Mouse (Mus musculus): ENCODE measurements at regions not wholly inside any gene's neighbourhood (a gene's known extent, or its start where the extent isn't known, plus 50 kb on each side); places are given as distances from the start of the nearest gene placed in this dataset.

GRCm38 (mm10) chr13:74864000-74864399, 55.4 kb upstream of the Cast start:
- TF ChIP-seq ZC3H11A (IDR thresholded peaks at IDR 0.05; ENCODE audit: low read depth, low read length) (no peak), MYC (IDR thresholded peaks at IDR 0.05; ENCODE audit: low read depth, low read length) (no peak), GATA1 (IDR thresholded peaks at IDR 0.05; ENCODE audit: low read depth, low read length) (no peak), ZMIZ1 (IDR thresholded peaks at IDR 0.05; ENCODE audit: low read depth, low read length) (no peak), MAX (IDR thresholded peaks at IDR 0.05; ENCODE audit: low read length) (no peak), MAZ (IDR thresholded peaks at IDR 0.05; ENCODE audit: low read depth, low read length) (no peak), RCOR1 (IDR thresholded peaks at IDR 0.05; ENCODE audit: low read depth, low read length) (no peak), NRF1 (IDR thresholded peaks at IDR 0.05; ENCODE audit: insufficient read depth, low read depth, low read length, poor library complexity, severe bottlenecking) (no peak), RAD21 (IDR thresholded peaks at IDR 0.05; ENCODE audit: low read depth, low read length) (no peak), ELF1 (IDR thresholded peaks at IDR 0.05; ENCODE audit: low read depth, low read length) (no peak), KAT2A (conservative IDR thresholded peaks at IDR 0.05; ENCODE audit: low read depth, low read length) (no peak), JUND (IDR thresholded peaks at IDR 0.05; ENCODE audit: low read depth, low read length) (no peak), TAL1 (IDR thresholded peaks at IDR 0.05; ENCODE audit: low read length) (no peak), TBP (IDR thresholded peaks at IDR 0.05; ENCODE audit: low read depth, low read length) (no peak)
- H3K27me3 ChIP-seq (ENCODE audit: control insufficient read depth in 1 of 2, insufficient read depth in 2 of 2, low read length in 2 of 2), result peaks cover 0 to 2% of the 10 kb centered on the region in 2 experiments; a peak in 2 of 4 replicates
- H3K9me3 ChIP-seq (replicated peaks; ENCODE audit: insufficient read depth, low read length), result no peaks in the 10 kb centered on the region
- no peak overlapping the region for H3K4me3 ChIP-seq (ENCODE audit: control insufficient read depth in 1 of 2, insufficient read depth in 1 of 2, low read depth in 2 of 2, low read length in 2 of 2)
- H3K79me2 ChIP-seq (ENCODE audit: control insufficient read depth, insufficient read depth, low read length, poor library complexity), result no peaks in the 10 kb centered on the region
- no peaks in the 10 kb centered on the region for H3K36me3 ChIP-seq (ENCODE audit: control insufficient read depth in 1 of 2, insufficient read depth in 2 of 2, low read length in 2 of 2)
- H3K27ac ChIP-seq (ENCODE audit: control insufficient read depth, low read depth, low read length), result no peak overlapping the region
- peaks cover 0 to under 1% of the 10 kb centered on the region in 2 experiments; a peak in 2 of 4 replicates for H3K4me1 ChIP-seq (ENCODE audit: control insufficient read depth in 1 of 2, insufficient read depth in 2 of 2, low read length in 2 of 2)
- H3K9ac ChIP-seq (ENCODE audit: control insufficient read depth, low read depth, low read length, poor library complexity, severe bottlenecking), result no peak overlapping the region
- no peak for DNase-seq (ENCODE audit: low read depth, low spot score)

DNA sequence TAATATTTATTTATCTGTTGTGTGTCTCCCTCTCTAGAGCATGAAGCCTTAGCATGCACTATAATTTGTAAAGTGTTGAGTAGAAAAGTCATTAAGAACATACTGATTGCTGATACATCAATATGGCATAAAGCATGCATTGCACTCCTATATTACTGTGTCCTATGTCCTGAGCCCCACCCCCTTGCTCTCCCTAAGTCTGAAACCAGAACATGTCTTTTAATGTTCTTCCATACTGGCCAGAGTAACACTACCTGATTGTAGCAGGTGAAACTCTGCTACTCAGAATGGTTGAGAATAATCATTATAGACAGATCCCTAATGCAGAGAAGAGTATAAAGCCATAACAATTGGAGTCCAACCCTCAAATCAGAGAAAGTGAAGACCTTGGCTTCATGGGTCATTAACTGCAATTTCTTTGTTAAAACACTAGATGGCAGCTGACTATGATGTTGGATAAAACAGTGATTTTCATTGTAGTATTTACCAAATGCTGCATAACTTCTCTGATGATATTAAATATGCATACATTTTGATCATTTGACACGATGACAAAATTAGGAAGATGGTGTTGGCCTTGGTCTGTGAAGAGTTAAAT, 52.9 kb upstream of the Cast start:
- H3K27me3 ChIP-seq (ENCODE audit: control insufficient read depth in 1 of 2, insufficient read depth in 2 of 2, low read length in 2 of 2), result peaks cover 0 to 2% of the 10 kb centered on the region in 2 experiments; a peak in 3 of 4 replicates
- no peak overlapping the region for H3K27ac ChIP-seq (ENCODE audit: control insufficient read depth, low read depth, low read length)
- H3K9ac ChIP-seq (ENCODE audit: control insufficient read depth, low read depth, low read length, poor library complexity, severe bottlenecking), result no peak overlapping the region
- no peaks in the 10 kb centered on the region for H3K36me3 ChIP-seq (ENCODE audit: control insufficient read depth in 1 of 2, insufficient read depth in 2 of 2, low read length in 2 of 2)
- DNase-seq (ENCODE audit: low read depth, low spot score), result peak; percentile 34
- TF ChIP-seq MAZ (IDR thresholded peaks at IDR 0.05; ENCODE audit: low read depth, low read length) (no peak), KAT2A (conservative IDR thresholded peaks at IDR 0.05; ENCODE audit: low read depth, low read length) (no peak), EP300 (IDR thresholded peaks at IDR 0.05; ENCODE audit: low read depth in 1 of 2, low read length in 2 of 2) (no peak), POLR2AphosphoS2 (IDR thresholded peaks at IDR 0.05; ENCODE audit: low read length) (no peak), MYB (IDR thresholded peaks at IDR 0.05; ENCODE audit: low read depth, low read length) (no peak), CTCF (IDR thresholded peaks at IDR 0.05 in 2 of 3, conservative IDR thresholded peaks at IDR 0.05 in 1 of 3; ENCODE audit: control insufficient read depth in 1 of 3, insufficient read depth in 1 of 3, low read depth in 2 of 3, low read length in 3 of 3, poor library complexity in 1 of 3, severe bottlenecking in 1 of 3) (peak; percentile 6 to 60 (median 47); a peak in 3 of 6 replicates), ETS1 (IDR thresholded peaks at IDR 0.05; ENCODE audit: low read depth, low read length) (no peak), ZC3H11A (IDR thresholded peaks at IDR 0.05; ENCODE audit: low read depth, low read length) (peak; percentile 47), MXI1 (IDR thresholded peaks at IDR 0.05; ENCODE audit: low read depth, low read length) (no peak), NELFE (IDR thresholded peaks at IDR 0.05; ENCODE audit: low read depth, low read length) (no peak), RCOR1 (IDR thresholded peaks at IDR 0.05; ENCODE audit: low read depth, low read length) (no peak), SMC3 (IDR thresholded peaks at IDR 0.05; ENCODE audit: low read depth, low read length) (peak; percentile 66), SIN3A (IDR thresholded peaks at IDR 0.05; ENCODE audit: low read length) (no peak), RAD21 (IDR thresholded peaks at IDR 0.05; ENCODE audit: low read depth, low read length) (peak; percentile 64), ZKSCAN1 (IDR thresholded peaks at IDR 0.05; ENCODE audit: low read depth, low read length) (no peak), TBP (IDR thresholded peaks at IDR 0.05; ENCODE audit: low read depth, low read length) (no peak), TAL1 (IDR thresholded peaks at IDR 0.05; ENCODE audit: low read length) (no peak)
- no peaks in the 10 kb centered on the region for H3K79me2 ChIP-seq (ENCODE audit: control insufficient read depth, insufficient read depth, low read length, poor library complexity)
- peaks cover 0 to 3% of the 10 kb centered on the region in 2 experiments; a peak in 2 of 4 replicates for H3K4me1 ChIP-seq (ENCODE audit: control insufficient read depth in 1 of 2, insufficient read depth in 2 of 2, low read length in 2 of 2)
- H3K9me3 ChIP-seq (replicated peaks; ENCODE audit: insufficient read depth, low read length), result no peaks in the 10 kb centered on the region
- no peak overlapping the region for H3K4me3 ChIP-seq (ENCODE audit: control insufficient read depth in 1 of 2, insufficient read depth in 1 of 2, low read depth in 2 of 2, low read length in 2 of 2)
